Mouse (Mus musculus): ENCODE measurements at regions not wholly inside any gene's neighbourhood (a gene's known extent, or its start where the extent isn't known, plus 50 kb on each side); places are given as distances from the start of the nearest gene placed in this dataset.

- 26% methylated on average over 11 of the region's 11 CpGs for WGBS
- H3K27ac ChIP-seq (ENCODE audit: insufficient read depth, low read depth, low read length) = peak overlapping the region; percentile 76
- peak; percentile 83 for DNase-seq
- TF ChIP-seq POLR2A (IDR thresholded peaks at IDR 0.05; ENCODE audit: low read depth, low read length) = no peak
- no peak for TF ChIP-seq CTCF (conservative IDR thresholded peaks at IDR 0.05; ENCODE audit: insufficient read depth, insufficient read length, low read depth, low read length)
- peaks cover 13% of the 10 kb centered on the region; the same call in 1 of the 2 replicates for H3K4me1 ChIP-seq (ENCODE audit: control insufficient read depth, insufficient read depth, low read length)
- H3K27me3 ChIP-seq (replicated peaks; ENCODE audit: control insufficient read depth, insufficient read depth, low read length) = no peaks in the 10 kb centered on the region
- H3K36me3 ChIP-seq (ENCODE audit: control insufficient read depth, insufficient read depth, low read length) = no peaks in the 10 kb centered on the region
- no peak overlapping the region for H3K4me3 ChIP-seq (ENCODE audit: insufficient read depth, low read depth, low read length)
Observed at GRCm38 (mm10) chr1:168708161-168708865, 276.2 kb upstream of the Pbx1 start.

GRCm38 (mm10) chr1:168697386-168697785 lies 265.3 kb upstream of the Pbx1 start:
- WGBS = 94% methylated on average over 1 of the region's 1 CpGs
- no peak for DNase-seq
- Histone ChIP-seq H3K4me3 (ENCODE audit: insufficient read depth, low read depth, low read length) (no peak overlapping the region), H3K36me3 (ENCODE audit: control insufficient read depth, insufficient read depth, low read length) (no peaks in the 10 kb centered on the region), H3K27ac (ENCODE audit: insufficient read depth, low read depth, low read length) (no peak overlapping the region), H3K27me3 (replicated peaks; ENCODE audit: control insufficient read depth, insufficient read depth, low read length) (no peaks in the 10 kb centered on the region), H3K4me1 (ENCODE audit: control insufficient read depth, insufficient read depth, low read length) (no peaks in the 10 kb centered on the region)
- TF ChIP-seq CTCF (conservative IDR thresholded peaks at IDR 0.05; ENCODE audit: insufficient read depth, insufficient read length, low read depth, low read length) (no peak), POLR2A (IDR thresholded peaks at IDR 0.05; ENCODE audit: low read depth, low read length) (no peak)

- no peaks in the 10 kb centered on the region for H3K27me3 ChIP-seq (replicated peaks; ENCODE audit: control insufficient read depth, insufficient read depth, low read length)
- H3K36me3 ChIP-seq (ENCODE audit: control insufficient read depth, insufficient read depth, low read length) = no peaks in the 10 kb centered on the region
- 86% methylated on average over 7 of the region's 7 CpGs for WGBS
- TF ChIP-seq CTCF (conservative IDR thresholded peaks at IDR 0.05; ENCODE audit: insufficient read depth, insufficient read length, low read depth, low read length) = no peak
- no peak for TF ChIP-seq POLR2A (IDR thresholded peaks at IDR 0.05; ENCODE audit: low read depth, low read length)
- H3K27ac ChIP-seq (ENCODE audit: insufficient read depth, low read depth, low read length) = no peak overlapping the region
- no peak overlapping the region for H3K4me3 ChIP-seq (ENCODE audit: insufficient read depth, low read depth, low read length)
- no peak for DNase-seq
- H3K4me1 ChIP-seq (ENCODE audit: control insufficient read depth, insufficient read depth, low read length) = no peaks in the 10 kb centered on the region
Observed at GRCm38 (mm10) chr1:168686821-168687220, 254.8 kb upstream of the Pbx1 start.

- H3K27me3 ChIP-seq (replicated peaks; ENCODE audit: control insufficient read depth, insufficient read depth, low read length) = no peaks in the 10 kb centered on the region
- H3K4me1 ChIP-seq (ENCODE audit: control insufficient read depth, insufficient read depth, low read length) = no peaks in the 10 kb centered on the region
- no peak overlapping the region for H3K4me3 ChIP-seq (ENCODE audit: insufficient read depth, low read depth, low read length)
- no peak for DNase-seq
- WGBS = 67% methylated on average over 2 of the region's 2 CpGs
- H3K36me3 ChIP-seq (ENCODE audit: control insufficient read depth, insufficient read depth, low read length) = no peaks in the 10 kb centered on the region
- no peak for TF ChIP-seq CTCF (conservative IDR thresholded peaks at IDR 0.05; ENCODE audit: insufficient read depth, insufficient read length, low read depth, low read length)
- no peak for TF ChIP-seq POLR2A (IDR thresholded peaks at IDR 0.05; ENCODE audit: low read depth, low read length)
- H3K27ac ChIP-seq (ENCODE audit: insufficient read depth, low read depth, low read length) = no peak overlapping the region
Observed at GRCm38 (mm10) chr1:168685147-168685546, 253.1 kb upstream of the Pbx1 start.

GRCm38 (mm10) chr1:168681685-168682491 lies 249.8 kb upstream of the Pbx1 start:
- no peak for TF ChIP-seq CTCF (conservative IDR thresholded peaks at IDR 0.05; ENCODE audit: insufficient read depth, insufficient read length, low read depth, low read length)
- TF ChIP-seq POLR2A (IDR thresholded peaks at IDR 0.05; ENCODE audit: low read depth, low read length) = no peak
- WGBS = 77% methylated on average over 6 of the region's 6 CpGs
- Histone ChIP-seq H3K4me1 (ENCODE audit: control insufficient read depth, insufficient read depth, low read length) (no peaks in the 10 kb centered on the region), H3K36me3 (ENCODE audit: control insufficient read depth, insufficient read depth, low read length) (no peaks in the 10 kb centered on the region), H3K27me3 (replicated peaks; ENCODE audit: control insufficient read depth, insufficient read depth, low read length) (no peaks in the 10 kb centered on the region), H3K4me3 (ENCODE audit: insufficient read depth, low read depth, low read length) (no peak overlapping the region), H3K27ac (ENCODE audit: insufficient read depth, low read depth, low read length) (no peak overlapping the region)
- DNase-seq = no peak

GRCm38 (mm10) chr1:168680674-168681073 lies 248.6 kb upstream of the Pbx1 start:
- H3K27ac ChIP-seq (ENCODE audit: insufficient read depth, low read depth, low read length) = no peak overlapping the region
- no peak overlapping the region for H3K4me3 ChIP-seq (ENCODE audit: insufficient read depth, low read depth, low read length)
- no peak for DNase-seq
- no peak for TF ChIP-seq POLR2A (IDR thresholded peaks at IDR 0.05; ENCODE audit: low read depth, low read length)
- no peak for TF ChIP-seq CTCF (conservative IDR thresholded peaks at IDR 0.05; ENCODE audit: insufficient read depth, insufficient read length, low read depth, low read length)
- no peaks in the 10 kb centered on the region for H3K27me3 ChIP-seq (replicated peaks; ENCODE audit: control insufficient read depth, insufficient read depth, low read length)
- no peaks in the 10 kb centered on the region for H3K4me1 ChIP-seq (ENCODE audit: control insufficient read depth, insufficient read depth, low read length)
- H3K36me3 ChIP-seq (ENCODE audit: control insufficient read depth, insufficient read depth, low read length) = no peaks in the 10 kb centered on the region
- WGBS = 95% methylated on average over 3 of the region's 3 CpGs

Measured in kidney, adult 2 months (tissue).